Mouse (Mus musculus) cortical plate, adult 2 months (tissue): ENCODE results near the gene Cacna1c.

ENCODE experiments used
- CTCF ChIP-seq: fragments of 200-500 bp; IDR thresholded peaks from 2 replicates; pipeline ENCODE4 v1.5.1; 2011; ENCODE audit warnings: mild to moderate bottlenecking, control low read depth, low read length; ENCODE audit not compliant: insufficient read depth; ENCODE audit errors: extremely low read depth
- POLR2A ChIP-seq: fragments of 200-500 bp; IDR thresholded peaks from 2 replicates; pipeline ENCODE4 v1.6.1; 2011; ENCODE audit warnings: mild to moderate bottlenecking, low read length, control low read depth; ENCODE audit not compliant: insufficient read depth; ENCODE audit errors: extremely low read depth

DNA sequence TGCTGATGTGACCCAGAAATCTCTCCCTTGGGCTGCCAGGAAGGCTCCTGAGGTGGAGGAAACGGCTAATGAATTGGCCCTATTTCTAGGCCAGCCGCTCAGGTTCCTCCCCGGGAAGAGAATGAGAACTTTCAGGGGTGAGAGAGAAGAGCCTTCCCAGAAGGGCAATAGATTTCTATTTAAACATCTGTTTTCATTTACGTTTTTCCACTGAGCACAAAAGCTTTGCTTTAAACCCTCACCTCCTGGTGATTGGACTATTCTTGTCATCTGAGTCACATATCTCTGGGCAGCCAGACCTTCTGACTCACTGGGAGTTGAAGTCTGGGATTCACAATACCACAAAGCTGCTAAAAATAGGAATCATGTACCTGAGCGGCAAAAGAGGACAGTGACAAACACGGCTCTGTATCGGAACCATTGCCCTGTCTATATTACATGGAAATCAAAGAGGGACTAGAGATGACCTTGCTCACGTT is 312.1 kb downstream of the Cacna1c start:
- TF ChIP-seq POLR2A (no peak), CTCF (no peak)
